Mouse (Mus musculus) forebrain, embryonic 14.5 days (tissue): Measurements from ENCODE around the gene Ifi209. TPM values are rescaled to one million over a fixed set of nuclear protein-coding genes. Genes with fewer than 3 reads are reported as not detected.
"Not testable (repeated sequence)": the region's sequence is repeated elsewhere in the genome, so short reads cannot be mapped to it uniquely, and the experiment has no call there.

ENCODE experiments used
- ATAC-seq: fragments of 200-750 bp; cut with Nextera tagmentation; 2 replicates; pipeline ENCODE4 v1.8.0; 2017; ENCODE audit warnings: mild to moderate bottlenecking, moderate library complexity
- DNase-seq: peaks from one replicate; pipeline ENCODE4 v3.0.0-alpha.2; 2015; ENCODE audit warnings: low spot score
- H3K27ac ChIP-seq: fragments of 300-500 bp; sonication (generic); 2 replicates; pipeline ENCODE4 v1.5.1; 2014; ENCODE audit warnings: low read depth, mild to moderate bottlenecking, control low read depth, low read length, moderate library complexity
- H3K27me3 ChIP-seq: fragments of 300-500 bp; sonication (generic); replicated peaks from 2 replicates; pipeline ENCODE4 v1.6.1; 2014; ENCODE audit warnings: low read length, control low read depth, mixed read lengths; ENCODE audit not compliant: control insufficient read depth, insufficient read depth
- H3K36me3 ChIP-seq: fragments of 300-500 bp; sonication (generic); 2 replicates; pipeline ENCODE4 v1.6.1; 2014; ENCODE audit warnings: low read length, control low read depth; ENCODE audit not compliant: control insufficient read depth, insufficient read depth
- H3K4me1 ChIP-seq: fragments of 300-500 bp; sonication (generic); 2 replicates; pipeline ENCODE4 v1.6.1; 2014; ENCODE audit warnings: antibody characterized with exemption, low read length, control low read depth; ENCODE audit not compliant: control insufficient read depth, insufficient read depth
- H3K4me2 ChIP-seq: fragments of 300-500 bp; sonication (generic); 2 replicates; pipeline ENCODE4 v1.6.1; 2014; ENCODE audit warnings: mild to moderate bottlenecking, control low read depth, low read length
- H3K4me3 ChIP-seq: fragments of 300-500 bp; sonication (generic); 2 replicates; pipeline ENCODE4 v1.5.1; 2014; ENCODE audit warnings: low read depth, low read length, control low read depth
- H3K9ac ChIP-seq: fragments of 300-500 bp; sonication (generic); 2 replicates; pipeline ENCODE4 v1.6.1; 2014; ENCODE audit warnings: mild to moderate bottlenecking, low read length, control low read depth, moderate library complexity
- H3K9me3 ChIP-seq: fragments of 300-500 bp; sonication (generic); replicated peaks from 2 replicates; pipeline ENCODE4 v1.6.1; 2016; ENCODE audit warnings: low read length, control low read depth, mixed read lengths; ENCODE audit not compliant: control insufficient read depth
- WGBS: fragments of 180-500 bp; shearing (Covaris S2); extraction: QIAGEN DNeasy Blood & Tissue Kit; methylation state at CpG from one replicate; pipeline ENCODE4 v1.1.7; 2014; 5-methylcytosine and 5-hydroxymethylcytosine counted together
- microRNA-seq: library from miRNA; unstranded; fragments of <30 nt; microRNA quantifications from one replicate; pipeline ENCODE4, GENCODE M21; 2016
- polyA plus RNA-seq: library from polyadenylated mRNA; unstranded; fragments of >200 nt; fragmentation: Nextera tagmentation; extraction: Ambion mirVana; gene quantifications from 2 replicates; pipeline ENCODE4 v1.2.1, GENCODE M21; 2014

The Ifi209 gene
- polyA plus RNA-seq, 1 experiment from 2014 or later, result 0.10 TPM

DNA sequence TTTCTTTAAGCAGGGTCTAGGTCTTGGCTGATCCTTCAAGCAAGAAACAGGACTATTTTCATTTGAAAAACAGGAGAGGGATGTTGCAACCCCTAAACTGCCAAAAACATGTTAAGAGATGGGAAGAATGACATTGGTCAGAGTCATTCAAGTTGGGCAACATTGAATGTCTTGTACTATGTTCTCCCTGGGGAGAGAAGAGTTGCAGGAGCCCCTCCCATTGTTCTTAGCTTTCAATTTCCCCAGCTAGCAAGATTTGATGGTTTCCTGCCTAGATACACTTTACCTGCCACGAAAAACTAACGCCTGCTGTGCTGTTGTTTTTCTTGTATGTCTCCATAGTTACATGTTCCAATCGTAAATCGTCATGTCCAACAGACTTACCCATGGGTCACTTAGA is 27.3 kb downstream of the Ifi209 start:
- no peaks in the 10 kb centered on the region for H3K27me3 ChIP-seq
- no peak overlapping the region for H3K4me3 ChIP-seq
- H3K27ac ChIP-seq, result no peak overlapping the region
- H3K9ac ChIP-seq, result no peak overlapping the region
- WGBS, result 89% methylated on average over 4 of the region's 4 CpGs
- H3K36me3 ChIP-seq, result no peaks in the 10 kb centered on the region
- H3K4me2 ChIP-seq, result no peak overlapping the region
- DNase-seq, result no peak
- no peak for ATAC-seq
- no peaks in the 10 kb centered on the region for H3K9me3 ChIP-seq
- H3K4me1 ChIP-seq, result no peaks in the 10 kb centered on the region

DNA sequence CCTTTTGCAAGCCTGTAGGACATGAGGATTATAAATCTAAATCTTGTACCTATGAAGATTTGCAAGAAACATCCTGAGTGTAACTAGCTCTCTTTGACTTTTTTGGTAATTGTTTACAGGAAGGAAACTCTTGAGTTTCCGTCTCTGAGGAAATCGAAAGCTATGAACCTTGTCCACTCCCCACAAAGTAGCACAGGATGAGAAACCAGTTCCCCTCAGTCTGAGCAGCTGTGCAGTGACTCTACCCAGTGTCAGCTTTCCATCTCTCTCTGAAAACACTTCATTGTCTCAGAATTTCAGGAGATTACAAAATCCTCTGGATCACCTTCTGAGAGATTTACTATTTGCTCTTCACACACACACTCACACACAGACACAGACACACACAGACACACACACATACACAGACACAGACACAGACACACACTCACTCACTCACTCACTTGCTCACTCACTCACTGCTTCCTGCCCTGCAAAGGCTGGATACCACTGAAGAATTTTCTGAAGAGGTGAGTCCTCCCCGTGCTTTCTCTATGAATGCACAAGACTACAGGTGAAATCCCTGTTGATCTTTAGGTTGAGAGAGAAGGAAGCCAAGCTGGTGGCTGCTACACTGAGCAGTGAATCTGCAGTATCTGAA is 42.9 kb downstream of the Ifi209 start, which contains the start of gene Ifi208:
Gene Ifi208 (plus strand): TSS at position 218 of the 640 bp plus-strand sequence.
- 53% methylated on average over 3 of the region's 3 CpGs for WGBS
- not testable (repeated sequence) for H3K36me3 ChIP-seq, H3K9ac ChIP-seq, H3K9me3 ChIP-seq, H3K27me3 ChIP-seq, H3K4me2 ChIP-seq, DNase-seq, H3K4me1 ChIP-seq, H3K27ac ChIP-seq, H3K4me3 ChIP-seq, ATAC-seq

DNA sequence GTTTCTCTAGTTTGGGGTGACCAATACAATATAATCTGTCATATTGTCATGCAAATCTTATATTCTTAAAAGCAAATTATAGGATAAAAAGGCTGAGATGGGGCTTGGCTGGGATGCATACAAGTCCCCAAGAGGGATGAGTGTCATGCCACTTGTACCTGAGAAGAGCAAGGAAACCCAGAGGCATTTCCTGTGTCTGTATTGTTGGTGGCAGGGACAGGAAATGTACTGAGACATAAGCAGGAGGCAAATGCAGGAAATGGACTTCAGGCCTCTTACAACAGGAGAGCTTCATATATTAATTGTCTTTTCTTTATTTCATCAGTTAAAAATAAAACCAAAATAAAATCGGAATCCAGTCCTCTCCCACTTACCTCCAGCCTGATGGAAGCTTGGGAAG is 47.9 kb downstream of the Ifi209 start:
- not testable (repeated sequence) for H3K27me3 ChIP-seq, H3K4me3 ChIP-seq, ATAC-seq, H3K4me2 ChIP-seq, H3K36me3 ChIP-seq, H3K9ac ChIP-seq, H3K27ac ChIP-seq, DNase-seq, H3K4me1 ChIP-seq, H3K9me3 ChIP-seq
- 84% methylated on average over 1 of the region's 1 CpGs for WGBS

DNA sequence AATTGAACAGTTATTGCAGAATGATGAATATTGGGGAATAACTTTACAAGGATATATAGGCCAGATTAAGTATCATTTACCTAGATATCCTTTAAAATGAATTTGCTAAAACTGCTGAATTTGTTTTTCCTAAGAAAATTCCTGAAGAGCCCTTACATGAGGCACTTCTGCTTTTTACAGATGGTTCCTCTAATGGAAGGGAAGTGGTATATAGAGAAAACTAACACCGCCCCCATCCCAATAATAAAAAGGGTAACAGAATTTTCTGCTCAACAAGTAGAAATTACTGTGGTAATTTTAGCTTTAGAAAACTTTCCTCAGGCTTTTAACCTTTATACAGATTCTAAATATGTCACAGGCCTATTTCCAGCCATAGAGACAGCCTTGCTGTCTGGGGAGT is 63.6 kb downstream of the Ifi209 start:
- Histone ChIP-seq H3K4me3 (no peak overlapping the region), H3K9ac (no peak overlapping the region), H3K9me3 (no peaks in the 10 kb centered on the region), H3K27me3 (no peaks in the 10 kb centered on the region), H3K4me2 (no peak overlapping the region), H3K4me1 (no peaks in the 10 kb centered on the region), H3K36me3 (no peaks in the 10 kb centered on the region), H3K27ac (no peak overlapping the region)
- WGBS, result 90% methylated on average over 1 of the region's 1 CpGs
- DNase-seq (no peak), ATAC-seq (no peak)

Small RNA genes within 50 kb of the gene (microRNA-seq; reads per million reads assigned to microRNA genes)
- gene Gm44339, result not detected

Other genes starting within 250 kb of the Ifi209 start
- gene Ifi206, start 139.9 kb upstream of the Ifi209 start, polyA plus RNA-seq, result 0.08 TPM in 1 of 2 replicates, not detected in the other
- gene Ifi214, start 95.0 kb upstream of the Ifi209 start, polyA plus RNA-seq, result not detected in 2 replicates
- not detected in 2 replicates for gene Ifi213, start 31.6 kb upstream of the Ifi209 start, polyA plus RNA-seq
- not detected in 2 replicates for gene Ifi208, start 42.8 kb downstream of the Ifi209 start, polyA plus RNA-seq
- 0.27 and 0.54 TPM in 2 replicates for gene Ifi207, start 110.8 kb downstream of the Ifi209 start, polyA plus RNA-seq
- 0.45 and 0.93 TPM in 2 replicates for gene Ifi204, start 136.0 kb downstream of the Ifi209 start, polyA plus RNA-seq